Mouse (Mus musculus): ENCODE results near the gene Rasal3. TPM values are rescaled to one million over a fixed set of nuclear protein-coding genes. Genes with fewer than 3 reads are reported as not detected.

Gene Rasal3
- total RNA-seq (2021) (under 1 TPM; 0.70 to 0.98 TPM), polyA plus RNA-seq (2012; rRNA removed) (1.1 and 4.2 TPM in 2 replicates)
- long read RNA-seq, partial matches to known transcripts: 0 of 1 reads
- long read RNA-seq, other reads (novel, unspliced or antisense): 1 of 1 reads

DNA sequence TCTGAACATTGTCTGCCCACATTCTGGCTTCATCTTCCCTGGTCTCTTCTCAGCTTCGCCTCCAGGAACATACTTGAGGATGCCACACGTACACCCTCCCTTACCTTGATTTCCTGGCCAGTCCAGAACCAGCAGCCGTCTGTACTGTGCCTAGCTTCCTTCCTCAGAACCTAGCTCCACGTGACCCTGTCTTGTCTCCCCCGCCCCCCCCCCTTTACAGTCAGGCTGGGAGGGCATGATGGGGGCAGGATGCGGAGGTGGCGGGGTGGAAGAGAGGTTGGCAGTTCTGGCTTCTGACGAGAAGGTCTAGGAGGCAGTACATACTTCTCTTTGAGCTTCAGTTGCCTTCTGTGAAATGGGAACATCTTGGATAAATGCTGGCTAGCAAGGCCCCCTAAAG lies at the start of gene Rasal3:
Gene Rasal3 (minus strand): TSS at position 167 of the 400 bp plus-strand sequence.
- DNase-seq: no peak
- TF ChIP-seq POLR2A (IDR thresholded peaks at IDR 0.05; ENCODE audit: insufficient read depth, low read depth, low read length) (no peak), CTCF (IDR thresholded peaks at IDR 0.05) (no peak), EP300 (IDR thresholded peaks at IDR 0.05; ENCODE audit: insufficient read depth, low read depth, low read length) (no peak)
- H3K4me3 ChIP-seq: no peak within 1 kb of the TSS
- WGBS: 62% methylated on average over 8 of the region's 8 CpGs
- H3K9ac ChIP-seq (ENCODE audit: low read depth, low read length): no peak within 1 kb of the TSS
- no peak within 1 kb of the TSS for H3K27ac ChIP-seq
- H3K27me3 ChIP-seq (ENCODE audit: control insufficient read depth, insufficient read depth, low read length): no peaks in the 10 kb centered on the region
- intact Hi-C loops (cut with DNase I): no loop called here
- H3K36me3 ChIP-seq (ENCODE audit: control insufficient read depth, insufficient read depth, low read length): no peaks in the 10 kb centered on the region
- no peaks in the 10 kb centered on the region for H3K79me2 ChIP-seq (replicated peaks; ENCODE audit: control insufficient read depth, insufficient read depth, low read length)
- H3K4me1 ChIP-seq (ENCODE audit: control insufficient read depth, insufficient read depth, low read length): no peaks in the 10 kb centered on the region

DNA sequence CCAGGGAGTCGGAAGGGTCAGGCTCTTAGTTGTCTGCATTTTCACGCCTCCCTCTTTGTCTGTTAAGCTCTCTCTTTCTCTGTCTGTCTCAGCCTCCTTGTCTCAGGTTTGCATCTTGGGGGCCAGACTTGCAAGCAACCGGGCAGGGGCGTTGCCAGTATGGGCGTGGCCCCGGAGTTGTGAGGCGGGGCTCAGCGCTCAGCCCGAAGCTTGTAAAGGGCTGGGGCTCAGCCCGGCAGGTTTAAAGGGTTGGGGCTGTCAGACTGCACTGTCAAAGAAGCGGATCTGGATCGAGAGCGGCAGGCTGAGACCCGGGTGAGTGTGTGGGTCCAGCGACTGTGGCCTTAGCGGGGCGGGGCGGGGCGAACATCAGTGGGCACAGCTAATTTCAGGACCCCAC lies 49.1 kb upstream of the Rasal3 start, which contains the start of gene Cyp4f39:
Gene Cyp4f39 (plus strand): TSS at position 242 of the 400 bp plus-strand sequence.
- 7% methylated on average over 19 of the region's 19 CpGs for WGBS
- no peak within 1 kb of the TSS for H3K9ac ChIP-seq (ENCODE audit: low read depth, low read length)

DNA sequence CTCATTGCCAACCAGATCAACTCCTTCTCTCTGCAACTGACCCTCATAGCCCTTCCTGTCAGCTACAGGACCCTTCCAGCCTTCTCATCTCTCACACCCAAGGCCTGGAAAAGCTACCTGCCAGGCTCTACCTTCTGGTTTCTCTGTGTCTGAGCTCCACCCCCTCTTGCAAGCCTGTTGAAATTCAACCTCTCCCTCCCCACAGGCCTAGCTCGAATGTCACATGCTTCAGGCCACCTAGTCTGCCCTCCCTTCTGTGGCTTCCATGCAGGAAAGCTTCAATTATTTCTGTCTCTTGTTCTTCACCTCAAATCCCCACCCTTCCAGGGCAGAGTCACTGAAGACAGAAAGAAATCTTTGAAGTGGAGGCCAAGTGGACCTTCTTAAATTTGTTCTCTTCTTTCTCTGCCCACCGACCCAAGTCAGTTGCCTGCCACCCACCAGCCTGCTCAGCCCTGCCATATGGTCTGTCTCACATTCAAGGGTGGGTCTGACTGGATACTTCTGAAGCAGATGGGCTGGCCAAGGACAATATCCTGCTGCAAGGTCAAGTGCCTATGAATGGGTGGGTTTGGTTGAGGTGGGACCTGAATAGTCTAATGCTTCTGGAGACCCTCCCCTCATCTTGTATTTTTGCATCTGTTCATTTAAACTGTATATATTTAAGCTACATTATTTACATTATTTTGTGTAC lies 47.6 kb upstream of the Rasal3 start:
- Histone ChIP-seq H3K4me3 (no peak overlapping the region), H3K27ac (no peak overlapping the region), H3K27me3 (ENCODE audit: control insufficient read depth, insufficient read depth, low read length) (no peaks in the 10 kb centered on the region; the same call in 1 of the 2 replicates), H3K9ac (ENCODE audit: low read depth, low read length) (no peak overlapping the region), H3K36me3 (ENCODE audit: control insufficient read depth, insufficient read depth, low read length) (no peaks in the 10 kb centered on the region), H3K4me1 (ENCODE audit: control insufficient read depth, insufficient read depth, low read length) (no peaks in the 10 kb centered on the region), H3K79me2 (replicated peaks; ENCODE audit: control insufficient read depth, insufficient read depth, low read length) (no peaks in the 10 kb centered on the region)
- 48% methylated on average over 2 of the region's 2 CpGs for WGBS
- intact Hi-C loops (cut with DNase I): no loop called here
- TF ChIP-seq POLR2A (IDR thresholded peaks at IDR 0.05; ENCODE audit: insufficient read depth, low read depth, low read length) (no peak), EP300 (IDR thresholded peaks at IDR 0.05; ENCODE audit: insufficient read depth, low read depth, low read length) (no peak), CTCF (IDR thresholded peaks at IDR 0.05) (no peak)
- DNase-seq: no peak

More for the DNA sequence above, 49.1 kb upstream of the Rasal3 start, which contains the start of gene Cyp4f39:
- H3K27ac ChIP-seq: no peak within 1 kb of the TSS
- H3K36me3 ChIP-seq (ENCODE audit: control insufficient read depth, insufficient read depth, low read length): no peaks in the 10 kb centered on the region
- no peaks in the 10 kb centered on the region for H3K4me1 ChIP-seq (ENCODE audit: control insufficient read depth, insufficient read depth, low read length)
- intact Hi-C loops (cut with DNase I): no loop called here
- DNase-seq: peak in 1 of 2 experiments; percentile 32
- no peak for TF ChIP-seq POLR2A (IDR thresholded peaks at IDR 0.05; ENCODE audit: insufficient read depth, low read depth, low read length)
- no peak for TF ChIP-seq EP300 (IDR thresholded peaks at IDR 0.05; ENCODE audit: insufficient read depth, low read depth, low read length)
- no peak for TF ChIP-seq CTCF (IDR thresholded peaks at IDR 0.05)
- no peaks in the 10 kb centered on the region for H3K79me2 ChIP-seq (replicated peaks; ENCODE audit: control insufficient read depth, insufficient read depth, low read length)
- no peaks in the 10 kb centered on the region; the same call in 1 of the 2 replicates for H3K27me3 ChIP-seq (ENCODE audit: control insufficient read depth, insufficient read depth, low read length)
- H3K4me3 ChIP-seq: no peak within 1 kb of the TSS

GRCm38 (mm10) chr17:32449042-32449441 lies 45.7 kb upstream of the Rasal3 start:
- H3K36me3 ChIP-seq (ENCODE audit: control insufficient read depth, insufficient read depth, low read length): no peaks in the 10 kb centered on the region
- intact Hi-C loops (cut with DNase I): no loop called here
- H3K27me3 ChIP-seq (ENCODE audit: control insufficient read depth, insufficient read depth, low read length): no peaks in the 10 kb centered on the region; the same call in 1 of the 2 replicates
- WGBS: 97% methylated on average over 1 of the region's 1 CpGs
- H3K4me3 ChIP-seq: no peak overlapping the region
- TF ChIP-seq CTCF (IDR thresholded peaks at IDR 0.05) (no peak), EP300 (IDR thresholded peaks at IDR 0.05; ENCODE audit: insufficient read depth, low read depth, low read length) (no peak), POLR2A (IDR thresholded peaks at IDR 0.05; ENCODE audit: insufficient read depth, low read depth, low read length) (no peak)
- no peak for DNase-seq
- H3K9ac ChIP-seq (ENCODE audit: low read depth, low read length): no peak overlapping the region
- H3K79me2 ChIP-seq (replicated peaks; ENCODE audit: control insufficient read depth, insufficient read depth, low read length): no peaks in the 10 kb centered on the region
- no peak overlapping the region for H3K27ac ChIP-seq
- no peaks in the 10 kb centered on the region for H3K4me1 ChIP-seq (ENCODE audit: control insufficient read depth, insufficient read depth, low read length)

GRCm38 (mm10) chr17:32447195-32447594 lies 43.8 kb upstream of the Rasal3 start:
- H3K4me3 ChIP-seq: no peak overlapping the region
- H3K27me3 ChIP-seq (ENCODE audit: control insufficient read depth, insufficient read depth, low read length): no peaks in the 10 kb centered on the region
- no peak for DNase-seq
- H3K79me2 ChIP-seq (replicated peaks; ENCODE audit: control insufficient read depth, insufficient read depth, low read length): no peaks in the 10 kb centered on the region
- H3K9ac ChIP-seq (ENCODE audit: low read depth, low read length): no peak overlapping the region
- H3K4me1 ChIP-seq (ENCODE audit: control insufficient read depth, insufficient read depth, low read length): no peaks in the 10 kb centered on the region
- no peak overlapping the region for H3K27ac ChIP-seq
- TF ChIP-seq EP300 (IDR thresholded peaks at IDR 0.05; ENCODE audit: insufficient read depth, low read depth, low read length): no peak
- 0 out of 2 replicates have a peak, but pooled peaks have one; percentile 10 for TF ChIP-seq CTCF (IDR thresholded peaks at IDR 0.05)
- no peaks in the 10 kb centered on the region for H3K36me3 ChIP-seq (ENCODE audit: control insufficient read depth, insufficient read depth, low read length)
- intact Hi-C loops (cut with DNase I): no loop called here

DNA sequence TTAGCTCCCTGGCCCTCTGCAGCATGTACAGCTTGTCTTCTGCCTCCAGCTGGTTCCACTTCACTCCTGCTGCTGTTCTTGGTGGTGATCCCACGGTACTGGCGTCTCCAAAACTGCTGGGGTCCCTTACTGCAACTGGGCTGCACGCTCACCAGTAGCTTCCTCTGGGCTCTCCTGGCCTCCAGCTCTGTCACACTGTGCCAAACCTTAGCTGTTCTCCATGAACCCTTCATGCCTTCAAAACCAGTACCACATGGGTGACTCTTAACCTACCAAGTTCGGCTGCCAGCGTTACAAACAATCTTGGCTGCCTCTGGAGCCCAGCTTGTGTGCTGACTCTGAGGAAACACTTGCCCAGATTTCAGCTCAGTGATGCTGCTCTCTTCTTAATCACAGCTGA lies 41.6 kb upstream of the Rasal3 start:
- intact Hi-C loops (cut with DNase I): no loop called here
- H3K27me3 ChIP-seq (ENCODE audit: control insufficient read depth, insufficient read depth, low read length): no peaks in the 10 kb centered on the region
- TF ChIP-seq POLR2A (IDR thresholded peaks at IDR 0.05; ENCODE audit: insufficient read depth, low read depth, low read length) (no peak), EP300 (IDR thresholded peaks at IDR 0.05; ENCODE audit: insufficient read depth, low read depth, low read length) (no peak), CTCF (IDR thresholded peaks at IDR 0.05) (no peak)
- no peaks in the 10 kb centered on the region for H3K79me2 ChIP-seq (replicated peaks; ENCODE audit: control insufficient read depth, insufficient read depth, low read length)
- H3K27ac ChIP-seq: no peak overlapping the region
- no peaks in the 10 kb centered on the region for H3K4me1 ChIP-seq (ENCODE audit: control insufficient read depth, insufficient read depth, low read length)
- no peak overlapping the region for H3K4me3 ChIP-seq
- peak; percentile 57 to 69 for DNase-seq
- no peak overlapping the region for H3K9ac ChIP-seq (ENCODE audit: low read depth, low read length)
- no peaks in the 10 kb centered on the region for H3K36me3 ChIP-seq (ENCODE audit: control insufficient read depth, insufficient read depth, low read length)
- WGBS: 40% methylated on average over 5 of the region's 5 CpGs

All from heart, adult 2 months (tissue).